Mouse (Mus musculus): ENCODE measurements around the gene Lonp1.
"Not testable (repeated sequence)": the region's sequence is repeated elsewhere in the genome, so short reads cannot be mapped to it uniquely, and the experiment has no call there.

DNA sequence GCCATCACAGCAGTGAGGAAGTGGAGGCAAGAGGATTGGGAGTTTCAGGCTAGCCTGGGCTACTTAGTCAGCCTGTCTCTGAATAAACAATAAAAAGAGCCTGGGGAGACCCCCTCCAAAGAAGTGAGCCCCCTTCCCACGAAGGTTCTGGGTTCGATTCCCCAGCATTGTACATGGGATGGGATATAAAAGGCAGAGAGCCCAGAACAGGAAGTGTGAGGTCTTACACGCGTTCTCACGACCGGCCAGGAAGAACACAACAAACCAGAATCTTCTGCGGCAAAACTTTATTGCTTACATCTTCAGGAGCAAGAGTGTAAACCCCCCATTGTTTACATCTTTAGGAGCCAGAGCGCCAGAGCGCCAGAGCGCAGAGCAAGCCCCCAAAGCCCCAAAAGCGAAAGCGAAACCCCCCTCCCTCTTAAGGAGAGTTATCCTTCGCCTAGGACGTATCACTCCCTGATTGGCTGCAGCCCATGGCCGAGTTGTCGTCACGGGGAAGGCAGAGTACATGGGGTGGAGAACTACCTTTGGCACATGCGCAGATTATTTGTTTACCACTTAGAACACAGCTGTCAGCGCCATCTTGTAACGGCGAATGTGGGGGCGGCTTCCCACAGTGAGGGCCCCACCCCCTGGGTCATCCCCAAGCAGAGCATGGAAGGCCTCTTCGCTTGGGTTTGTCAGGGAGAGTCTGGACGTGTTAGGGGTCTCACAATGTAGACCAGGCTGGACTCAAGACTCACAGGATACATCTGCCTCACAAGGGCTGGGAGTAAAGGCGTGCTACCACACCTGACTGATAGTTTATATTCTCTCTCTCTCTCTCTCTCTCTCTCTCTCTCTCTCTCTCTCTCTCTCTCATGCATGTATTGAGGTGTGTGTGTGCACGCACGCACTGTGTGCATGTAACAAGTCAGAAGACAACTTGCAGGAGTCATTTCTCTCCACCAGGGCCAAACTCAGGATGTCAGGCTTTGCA is 3.4 kb upstream of the Lonp1 start:
- not testable (repeated sequence) for TF ChIP-seq CTCF (IDR thresholded peaks at IDR 0.05; ENCODE audit: borderline replicate concordance, control insufficient read depth, extremely low read depth, insufficient read depth, low read length, poor library complexity); POLR2A (IDR thresholded peaks at IDR 0.05; ENCODE audit: control insufficient read depth, extremely low read depth, insufficient read depth, low read length, poor library complexity)
